Mouse (Mus musculus) 416B (cell line): Measurements from ENCODE around the gene Cacnb4.

Source experiments
- DNase-seq: peaks from one replicate; pipeline ENCODE4 v3.0.0; 2011; ENCODE audit warnings: low read depth

The Cacnb4 gene

GRCm38 (mm10) chr2:52471545-52472291 is 204.9 kb downstream of the Cacnb4 start:
- peak; percentile 69 for DNase-seq

DNA sequence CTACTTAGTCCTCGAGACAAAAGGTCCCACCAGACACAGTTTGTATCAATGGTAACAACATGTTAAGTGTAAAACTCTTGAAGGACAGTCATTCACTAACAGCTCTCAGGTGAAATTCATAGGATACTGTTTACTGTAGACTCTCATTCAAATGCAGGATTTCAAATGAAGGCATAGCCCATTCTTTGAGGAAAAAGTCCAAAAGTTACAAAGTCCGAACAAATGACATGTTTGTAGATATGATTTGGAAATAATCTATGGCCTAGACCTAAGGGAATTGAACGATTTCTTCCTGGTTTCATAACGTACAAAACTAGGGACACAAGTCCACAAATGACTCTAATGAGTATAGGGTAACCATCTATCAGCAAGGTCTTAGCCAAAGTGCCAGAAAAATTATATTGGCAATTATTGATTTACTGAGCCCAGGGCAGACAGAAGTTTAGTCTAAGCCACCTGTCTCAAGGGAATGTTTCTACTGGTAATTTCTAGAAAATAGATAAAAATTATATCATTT is 206.5 kb downstream of the Cacnb4 start:
- DNase-seq, result no peak

GRCm38 (mm10) chr2:52467629-52468028 is 209.0 kb downstream of the Cacnb4 start:
- DNase-seq, result no peak

DNA sequence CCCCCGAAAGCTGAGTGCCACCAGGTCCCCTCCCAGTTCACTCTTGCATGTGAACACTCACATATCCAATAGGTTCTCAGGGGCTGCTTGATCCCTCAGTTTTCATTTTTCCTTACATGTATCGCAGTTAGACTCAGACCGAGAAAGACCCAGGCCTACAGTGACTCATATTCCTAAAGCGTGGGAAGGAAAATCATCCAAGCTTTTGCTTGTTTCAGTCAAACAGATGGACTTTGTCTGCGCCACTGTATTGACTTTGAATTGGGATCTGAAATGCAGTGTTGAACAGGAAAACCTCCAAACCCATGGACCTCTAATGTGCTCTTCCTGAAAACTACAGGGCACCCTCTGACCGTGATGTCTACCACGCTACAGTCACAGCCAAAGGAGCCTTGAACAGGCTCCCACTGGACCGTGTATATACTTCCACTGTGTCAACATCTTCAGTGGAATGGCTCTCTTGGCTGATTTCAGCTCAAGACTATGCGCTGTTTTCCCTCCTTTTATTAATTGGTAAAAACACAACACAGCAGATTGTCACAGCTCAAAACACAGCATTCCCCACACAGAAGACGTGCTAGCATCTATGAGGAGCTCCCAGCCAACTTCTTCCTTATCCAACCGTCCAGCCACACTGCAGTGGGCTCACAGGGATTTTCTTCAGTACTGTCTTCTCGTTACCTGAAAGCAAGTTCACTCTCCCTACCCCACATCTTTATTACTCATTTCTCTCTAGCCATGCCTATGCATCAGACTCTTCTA is 215.2 kb downstream of the Cacnb4 start:
- no peak for DNase-seq

GRCm38 (mm10) chr2:52455606-52456479 is 220.8 kb downstream of the Cacnb4 start:
- DNase-seq, result peak; percentile 21

DNA sequence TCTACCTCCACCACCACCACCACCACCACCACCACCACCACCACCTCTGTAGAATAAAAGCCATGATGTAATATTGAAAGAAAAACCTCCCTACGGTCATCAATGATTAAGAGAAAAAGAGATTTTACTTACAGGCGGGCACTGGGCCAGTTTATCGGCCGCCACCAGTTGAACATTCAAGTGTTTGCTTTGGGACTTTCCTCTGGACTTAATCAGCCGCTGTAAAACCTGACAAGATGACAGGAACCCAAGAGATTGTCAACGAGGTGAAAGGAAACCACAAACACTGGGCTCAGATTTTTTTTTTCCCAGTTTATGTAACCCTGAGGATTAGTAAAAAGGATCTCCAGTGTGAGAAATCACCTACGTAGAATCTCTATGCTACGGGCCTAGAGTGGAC is 226.8 kb downstream of the Cacnb4 start:
- no peak for DNase-seq

- DNase-seq, result no peak
These were observed 227.7 kb downstream of the Cacnb4 start for GRCm38 (mm10) chr2:52448916-52449315.

- no peak for DNase-seq
These were observed 230.0 kb downstream of the Cacnb4 start for GRCm38 (mm10) chr2:52446648-52447047.

GRCm38 (mm10) chr2:52442125-52442524 is 234.5 kb downstream of the Cacnb4 start:
- no peak for DNase-seq

DNA sequence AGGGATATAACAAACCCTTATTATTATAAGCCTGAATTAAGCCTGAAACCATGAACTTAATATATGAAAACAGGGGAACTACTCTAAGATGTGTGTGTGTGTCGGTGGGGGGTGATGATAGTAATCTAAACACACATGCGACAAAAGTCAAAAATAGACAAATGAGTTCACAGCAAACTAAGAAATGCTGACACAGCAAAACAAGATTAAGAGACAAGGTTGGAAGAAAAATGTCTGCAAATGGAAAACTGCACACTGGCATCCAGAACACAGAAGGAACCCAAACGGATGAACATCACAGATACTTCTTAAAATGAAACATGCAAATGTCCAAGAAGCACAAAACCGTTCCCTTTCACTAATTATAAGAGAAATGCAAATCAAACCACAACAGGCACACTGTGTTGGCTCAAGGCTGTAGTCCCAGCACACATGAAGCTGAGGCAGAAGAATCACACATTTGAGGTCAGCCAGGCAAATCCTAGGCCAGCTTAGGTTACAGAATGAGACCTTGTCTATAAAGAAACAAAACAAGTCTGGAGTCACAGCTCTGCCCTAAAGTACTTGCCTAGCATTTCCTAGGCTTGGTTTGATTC is 236.1 kb downstream of the Cacnb4 start:
- DNase-seq, result no peak

DNA sequence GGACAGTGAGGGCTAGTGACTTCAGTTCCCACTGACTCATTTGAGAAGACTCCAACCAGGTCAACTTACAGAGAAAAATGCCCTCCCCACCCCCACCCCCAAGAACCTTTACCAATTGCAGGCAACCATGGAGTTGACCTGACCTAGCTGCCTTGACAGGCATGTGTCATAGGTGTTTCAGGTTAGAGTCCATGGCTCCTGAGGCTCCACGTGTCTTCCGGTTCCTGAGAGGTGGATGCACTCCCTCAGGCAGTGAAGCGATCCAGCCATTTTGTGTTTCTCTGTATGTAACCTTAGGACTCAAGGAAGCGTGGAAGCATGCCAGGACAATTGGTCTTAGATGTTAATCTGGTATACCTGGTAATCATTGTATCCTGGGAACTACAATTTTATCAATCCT is 238.2 kb downstream of the Cacnb4 start:
- DNase-seq, result no peak

- DNase-seq, result peak; percentile 76
These were observed 238.6 kb downstream of the Cacnb4 start for GRCm38 (mm10) chr2:52438013-52438412.

DNA sequence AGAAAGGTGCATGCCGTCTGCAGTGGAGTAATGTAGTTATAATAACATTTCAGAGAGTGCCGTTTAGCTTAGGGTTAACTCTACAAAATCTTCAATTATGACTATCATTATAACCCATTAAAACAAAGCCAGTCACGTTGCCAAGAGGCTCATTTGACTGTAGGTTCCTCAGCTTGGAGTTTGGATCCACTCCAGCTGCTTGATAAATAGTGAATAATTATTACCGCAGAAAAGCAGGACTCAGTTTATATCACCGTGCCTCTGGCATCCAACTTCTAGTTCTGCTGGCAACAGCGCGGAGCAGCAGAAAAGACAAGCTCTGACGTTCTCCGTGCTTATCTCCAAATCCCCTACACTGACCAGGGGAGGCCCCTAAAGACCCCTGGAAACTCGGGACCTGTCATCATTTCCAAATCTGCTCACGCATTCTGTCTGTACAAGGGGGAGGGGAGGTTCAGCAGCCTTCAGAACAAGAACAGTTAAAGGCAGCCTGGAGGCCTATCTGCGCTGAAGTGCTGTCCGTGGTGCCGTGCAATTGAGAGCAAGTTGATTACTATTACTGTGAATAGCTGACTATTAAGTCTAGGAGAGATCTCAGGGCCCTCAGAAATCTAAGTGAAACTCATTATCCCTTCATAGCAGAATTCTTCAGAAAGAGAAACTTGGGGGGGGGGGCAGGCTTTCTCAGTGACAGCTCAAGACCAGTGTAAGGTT is 240.6 kb downstream of the Cacnb4 start:
- DNase-seq, result no peak

GRCm38 (mm10) chr2:52433365-52433764 is 243.3 kb downstream of the Cacnb4 start:
- DNase-seq, result no peak

DNA sequence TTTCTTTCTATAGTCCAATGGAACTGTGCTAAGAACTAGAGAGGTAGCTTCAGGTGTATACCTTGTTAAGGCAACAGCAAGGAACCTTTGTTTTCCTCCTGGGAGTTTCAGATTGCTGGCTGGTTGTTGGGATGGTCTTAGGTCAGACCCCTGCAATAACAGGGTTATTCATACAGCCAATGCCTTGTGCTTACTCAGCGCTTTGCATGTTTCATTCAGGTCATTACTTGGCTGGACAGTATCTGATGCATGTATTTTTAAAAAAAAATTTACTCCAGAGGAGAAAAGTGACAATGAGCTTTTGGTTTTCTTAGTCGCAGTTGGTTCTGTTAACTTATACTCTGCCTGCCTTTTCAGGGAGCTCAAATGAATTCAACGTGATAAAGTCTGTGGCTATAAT is 249.2 kb downstream of the Cacnb4 start:
- DNase-seq, result no peak

DNA sequence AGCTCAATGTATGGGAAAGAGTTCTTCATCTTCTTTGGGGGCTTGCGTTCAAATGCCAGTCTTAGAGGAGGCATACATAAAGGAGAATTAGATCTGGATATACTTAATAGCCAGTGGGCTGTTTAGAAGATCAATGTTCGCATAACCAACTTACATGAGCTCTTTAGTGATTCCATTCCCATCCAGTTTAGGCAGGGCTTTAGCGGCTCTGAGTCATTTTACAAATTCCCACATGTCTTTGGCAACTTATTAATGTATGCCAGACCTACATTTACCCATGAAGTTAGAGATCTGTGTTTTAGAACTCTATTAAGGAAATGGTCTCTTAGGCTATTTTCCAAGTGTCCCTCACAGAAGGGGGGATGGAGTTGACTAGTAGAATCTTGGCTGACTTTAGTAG is 250.6 kb downstream of the Cacnb4 start:
- DNase-seq, result no peak

- DNase-seq, result no peak
These were observed 251.2 kb downstream of the Cacnb4 start for GRCm38 (mm10) chr2:52425523-52425795.

- peak; percentile 88 for DNase-seq
These were observed 251.7 kb downstream of the Cacnb4 start, which contains the start of gene Arl5a for GRCm38 (mm10) chr2:52424747-52425522. TSS of gene Arl5a (minus strand) at chr2:52424901.

DNA sequence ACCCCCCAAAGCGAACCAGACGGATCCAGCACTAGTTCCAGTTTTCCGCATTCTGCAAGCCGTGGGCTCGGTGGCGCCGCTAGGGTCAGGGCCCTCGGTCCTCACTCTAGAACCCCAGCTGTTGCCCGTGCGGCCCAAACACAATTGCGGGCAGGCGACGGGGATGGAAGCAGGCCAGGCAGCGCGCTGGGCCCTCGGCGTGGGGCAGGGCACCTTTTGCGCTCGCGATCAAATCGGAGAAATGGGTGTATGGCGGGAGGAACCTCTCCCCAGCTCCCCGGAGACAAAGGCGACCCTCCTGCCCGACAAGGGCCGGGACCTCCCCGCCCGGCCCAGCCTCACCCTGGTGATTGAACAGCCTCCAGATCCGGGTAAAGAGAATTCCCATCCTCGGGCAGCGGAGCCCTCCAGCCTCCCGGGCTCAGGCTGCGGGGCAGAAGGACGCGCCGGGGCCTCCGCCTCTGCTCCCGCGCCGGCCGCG is 252.3 kb downstream of the Cacnb4 start:
- peak; percentile 51 for DNase-seq

GRCm38 (mm10) chr2:52423611-52424247 is 252.9 kb downstream of the Cacnb4 start:
- DNase-seq, result peak; percentile 32
